Mouse (Mus musculus): Measurements from ENCODE around the gene Upk1b.
A peak's percentile ranks its signal among the peaks of the same experiment; 100 is the strongest.

The Upk1b gene

DNA sequence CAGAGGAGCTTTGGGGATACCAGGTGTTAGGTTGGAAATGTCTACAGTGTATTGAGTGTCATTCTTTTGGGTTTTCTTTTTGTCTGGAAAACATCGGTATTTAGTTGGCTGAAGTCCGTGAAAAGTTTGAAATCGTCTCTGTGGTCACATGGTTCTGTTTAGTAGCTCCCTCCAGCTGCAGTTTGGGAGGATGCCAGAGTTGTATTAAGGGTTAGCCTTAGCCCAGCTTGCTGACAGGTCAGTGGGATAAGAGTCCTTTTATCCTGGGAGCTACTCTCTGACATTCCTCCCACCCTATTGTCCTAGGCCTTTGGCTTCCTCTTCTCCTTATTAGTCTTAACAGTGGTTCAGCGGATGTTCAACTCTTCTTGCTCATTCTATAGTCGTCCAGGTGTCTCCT lies 38.2 kb downstream of the Upk1b start:
- DNase-seq (ENCODE audit: low read depth, low spot score) = no peak

DNA sequence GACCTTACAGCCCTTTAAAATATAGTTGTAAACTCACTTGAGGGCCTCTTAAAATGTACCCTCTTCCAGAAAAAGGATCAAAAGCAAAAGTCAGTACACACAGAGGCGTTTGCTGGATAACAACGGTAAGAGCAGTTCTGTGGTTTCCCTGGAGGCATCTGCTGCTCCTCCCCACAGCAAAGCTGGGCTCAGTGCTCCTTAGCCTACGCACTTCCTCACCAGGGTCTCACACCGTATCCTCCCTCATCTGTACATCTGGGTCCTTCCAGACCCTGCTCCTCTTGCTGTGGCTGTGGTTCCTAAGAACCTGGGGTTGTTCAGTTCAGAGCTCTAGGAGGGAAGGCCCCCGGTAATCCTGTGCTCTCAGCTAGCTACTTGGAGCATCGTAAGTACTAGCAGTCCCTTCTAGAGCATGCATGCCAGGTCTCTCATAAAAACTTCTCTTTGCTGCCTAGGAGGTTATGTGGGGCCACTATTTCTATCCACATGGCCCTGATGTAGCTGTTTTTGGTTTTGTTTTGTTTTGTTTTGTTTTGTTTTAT lies 39.2 kb downstream of the Upk1b start:
- DNase-seq (ENCODE audit: low read depth, low spot score) = no peak

DNA sequence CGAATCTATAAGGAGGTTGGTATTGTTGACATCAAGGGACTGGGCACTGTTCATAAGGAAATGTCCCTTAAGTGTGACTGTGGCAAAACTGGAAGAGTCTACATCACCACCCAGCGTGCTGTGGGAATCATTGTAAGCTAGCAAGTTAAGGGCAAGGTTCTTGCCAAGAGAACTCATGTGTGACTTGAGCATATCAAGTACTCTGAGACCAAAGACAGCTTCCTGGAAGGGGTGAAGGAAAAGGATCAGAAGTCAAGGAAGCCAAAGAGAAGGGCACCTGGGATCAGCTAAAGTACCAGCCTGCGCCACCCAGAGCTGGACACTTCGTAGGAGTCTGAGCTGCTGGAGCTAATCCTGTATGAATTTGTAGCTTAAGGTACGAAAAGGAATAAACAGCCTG lies 39.9 kb downstream of the Upk1b start:
- no peak for DNase-seq (ENCODE audit: low read depth, low spot score)

DNA sequence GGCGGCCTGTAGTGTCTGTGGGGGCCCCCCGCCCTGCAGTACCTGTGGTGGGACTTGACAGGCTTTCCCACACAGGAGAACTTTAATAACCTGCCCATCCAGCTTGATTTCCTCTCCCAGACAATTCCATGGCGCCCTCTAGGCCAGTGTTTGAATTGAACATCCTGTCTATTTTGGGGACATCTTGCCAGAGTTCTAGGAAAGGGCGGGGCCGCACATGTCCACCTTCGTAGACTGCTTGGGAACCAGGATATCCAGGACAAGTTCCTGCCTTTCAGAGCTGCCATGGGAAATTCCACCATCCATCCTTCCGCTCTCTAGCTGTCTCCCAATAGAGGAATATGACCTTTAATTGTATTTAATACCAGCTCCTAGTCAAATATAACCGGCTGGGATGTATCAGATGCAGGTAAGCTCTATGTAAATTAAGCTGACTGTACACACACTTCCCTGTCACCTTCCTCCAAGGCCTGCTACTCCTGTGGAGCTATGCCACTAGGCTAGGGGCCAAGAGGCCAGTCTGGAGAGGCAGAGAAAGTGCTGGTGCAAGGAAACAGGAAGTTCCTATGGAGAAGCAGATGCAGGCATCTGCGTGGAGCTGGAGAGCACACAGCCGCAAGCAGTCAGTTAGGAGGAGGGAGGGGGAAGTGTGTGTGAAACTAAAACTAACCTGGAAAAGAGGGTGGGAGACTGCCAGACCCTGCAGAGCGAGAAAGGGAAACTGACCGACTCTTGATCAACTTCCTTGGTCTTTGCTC lies 41.8 kb downstream of the Upk1b start:
- no peak for DNase-seq (ENCODE audit: low read depth, low spot score)

DNA sequence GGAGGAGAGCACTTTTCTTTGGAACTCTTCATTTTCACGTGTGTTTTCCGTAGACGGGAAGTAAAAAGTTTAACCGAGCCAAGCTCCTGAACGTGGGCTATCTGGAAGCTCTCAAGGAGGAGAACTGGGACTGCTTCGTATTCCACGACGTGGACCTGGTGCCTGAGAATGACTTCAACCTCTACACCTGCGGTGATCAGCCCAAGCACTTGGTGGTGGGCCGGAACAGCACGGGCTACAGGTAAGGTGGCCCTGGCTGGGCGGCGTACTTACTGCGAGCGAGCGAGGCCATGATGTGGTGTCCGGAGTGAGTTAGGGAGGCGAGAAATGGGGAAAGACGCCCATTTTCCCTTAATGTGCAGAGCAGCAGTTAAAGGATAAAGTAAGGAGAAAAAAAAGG lies 42.5 kb downstream of the Upk1b start:
- DNase-seq (ENCODE audit: low read depth, low spot score) = no peak

DNA sequence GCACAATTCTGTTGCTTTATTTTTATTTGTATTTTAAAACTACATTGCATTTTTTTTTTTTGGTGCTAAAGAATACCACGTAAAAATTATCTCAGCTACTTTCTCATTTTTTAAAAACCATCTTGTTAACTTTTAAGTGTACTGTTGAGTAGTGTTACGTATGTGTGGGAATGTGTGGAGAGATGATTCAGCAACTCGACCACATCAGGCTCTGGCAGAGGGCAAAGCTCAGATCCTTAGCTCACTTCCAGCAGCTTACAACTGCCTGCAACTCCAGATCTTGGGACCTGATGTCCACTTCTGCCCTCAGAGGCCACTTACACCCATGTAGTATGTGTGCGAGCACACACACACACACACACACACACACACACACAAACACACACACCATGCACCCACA lies 43.6 kb downstream of the Upk1b start:
- no peak for DNase-seq (ENCODE audit: low read depth, low spot score)

DNA sequence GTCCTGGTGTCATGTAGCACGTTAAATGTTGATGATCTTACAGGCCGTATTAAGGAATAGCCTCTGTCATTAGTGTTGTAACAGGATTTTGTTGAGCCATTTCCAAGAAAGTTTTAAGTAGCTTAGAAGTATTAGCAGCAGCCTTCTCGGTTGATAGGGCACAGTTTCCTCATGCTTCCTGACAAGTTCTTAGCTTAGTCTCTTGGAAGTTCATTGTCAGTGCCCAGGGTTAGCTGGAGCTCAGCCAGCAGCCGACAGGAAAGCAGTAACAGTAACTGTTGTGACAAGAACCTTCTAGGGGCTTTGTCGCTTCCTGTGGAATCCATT lies 44.0 kb downstream of the Upk1b start:
- no peak for DNase-seq (ENCODE audit: low read depth, low spot score)

DNA sequence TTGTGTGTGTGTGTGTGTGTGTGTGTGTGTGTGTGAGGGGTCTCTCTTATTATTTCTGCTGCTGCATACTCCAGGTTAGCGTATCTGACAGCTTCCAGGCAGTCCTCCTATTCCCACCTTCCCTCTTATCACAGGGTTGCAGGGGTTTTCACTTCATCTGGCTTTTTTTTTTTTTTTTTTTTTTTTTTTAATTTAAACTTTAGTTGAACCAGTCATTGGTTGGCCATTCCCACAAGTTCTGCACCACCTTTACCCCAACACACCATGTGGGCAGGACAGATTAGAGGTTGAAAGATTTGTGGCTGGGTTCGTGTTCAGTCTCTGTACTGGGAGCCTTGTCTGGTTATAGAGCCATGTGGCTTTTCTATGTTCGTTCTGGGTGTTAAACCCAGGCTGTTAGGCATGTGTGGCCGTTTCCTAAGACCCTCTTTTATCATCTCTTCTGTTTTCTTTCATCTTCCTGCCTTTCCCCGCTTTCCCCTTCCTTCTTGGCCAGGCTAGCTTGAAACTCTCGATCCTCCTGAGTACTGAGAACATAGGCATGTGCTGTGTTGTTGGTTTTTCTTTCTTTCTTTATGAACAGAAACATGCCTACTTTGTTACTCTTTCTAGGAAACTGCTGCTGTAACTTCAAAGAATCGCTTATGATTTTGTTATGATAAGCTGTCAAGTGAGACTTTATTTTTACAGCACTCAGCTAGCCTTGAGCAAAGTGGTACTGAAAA lies 44.5 kb downstream of the Upk1b start:
- no peak for DNase-seq (ENCODE audit: low read depth, low spot score)

DNA sequence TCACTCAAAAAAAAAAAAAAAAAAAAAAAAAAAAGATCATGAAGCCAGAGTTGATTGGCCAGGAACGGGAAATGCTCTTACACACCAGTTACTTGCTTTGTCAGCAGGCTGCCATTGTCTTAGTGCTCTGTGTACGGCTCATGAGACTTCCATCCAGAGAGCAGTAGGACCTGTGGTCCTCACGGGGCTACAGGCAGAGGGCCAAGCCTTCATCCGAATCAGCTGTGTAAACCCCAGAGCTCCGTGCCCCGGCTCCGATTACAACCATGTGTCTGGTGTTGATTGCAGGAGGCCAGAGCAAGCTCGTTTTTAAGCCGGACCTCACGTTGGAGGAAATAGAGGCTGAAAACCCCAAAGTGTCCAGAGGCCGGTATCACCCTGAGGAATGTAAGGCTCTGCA lies 46.5 kb downstream of the Upk1b start:
- no peak for DNase-seq (ENCODE audit: low read depth, low spot score)

DNA sequence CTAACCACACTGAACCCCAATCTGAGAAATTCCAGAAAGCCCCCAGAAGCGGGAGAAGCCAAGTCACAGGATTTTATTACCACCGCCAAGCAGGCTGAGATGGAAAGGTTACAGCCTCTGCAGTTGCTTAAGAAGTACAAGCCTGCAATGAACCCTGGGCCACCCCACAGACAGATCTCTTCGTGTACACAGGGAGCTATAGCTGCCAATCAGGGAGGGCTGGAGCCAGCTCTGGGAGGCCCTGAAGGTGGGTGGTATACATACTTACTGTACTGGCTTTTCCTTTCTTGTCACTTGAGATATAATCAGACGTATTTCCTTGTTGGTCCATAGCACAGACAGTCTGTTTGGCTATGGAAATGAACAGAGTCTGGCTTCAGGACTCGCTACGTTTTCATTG lies 49.3 kb downstream of the Upk1b start:
- no peak for DNase-seq (ENCODE audit: low read depth, low spot score)

DNA sequence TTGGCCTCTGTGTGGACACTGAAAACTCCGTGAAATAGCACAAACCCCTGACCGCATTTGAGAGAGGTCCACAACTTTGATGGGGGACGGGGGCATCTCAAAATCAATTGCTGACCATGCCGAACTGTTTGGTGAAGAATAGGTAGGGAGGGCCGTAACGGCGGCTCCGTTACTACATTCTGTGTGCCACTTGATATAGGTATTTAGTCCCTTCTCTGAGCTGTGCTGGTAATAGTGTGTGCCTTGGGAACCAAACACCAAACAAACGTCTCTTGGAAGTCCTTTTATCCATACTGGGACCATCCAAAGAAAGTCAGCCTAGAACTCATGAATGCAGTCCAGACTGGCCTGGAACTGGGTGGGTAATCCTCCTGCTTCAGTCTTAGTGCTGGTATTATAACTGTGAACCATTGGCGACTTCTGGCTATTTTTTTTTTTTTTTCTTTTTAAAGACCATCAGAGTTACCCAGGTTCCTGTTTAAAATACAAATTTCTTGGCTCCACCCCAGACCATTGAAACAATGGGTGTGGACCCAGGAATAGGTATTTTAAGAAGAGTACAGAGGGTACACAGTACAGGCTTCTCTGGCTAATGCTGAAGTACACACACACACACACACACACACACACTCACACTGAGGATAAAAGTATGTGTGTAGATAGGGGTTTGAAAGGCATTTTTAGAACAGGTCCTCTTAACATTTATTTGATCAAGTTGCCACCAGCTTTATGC lies 56.0 kb downstream of the Upk1b start:
- no peak for DNase-seq (ENCODE audit: low read depth, low spot score)

DNA sequence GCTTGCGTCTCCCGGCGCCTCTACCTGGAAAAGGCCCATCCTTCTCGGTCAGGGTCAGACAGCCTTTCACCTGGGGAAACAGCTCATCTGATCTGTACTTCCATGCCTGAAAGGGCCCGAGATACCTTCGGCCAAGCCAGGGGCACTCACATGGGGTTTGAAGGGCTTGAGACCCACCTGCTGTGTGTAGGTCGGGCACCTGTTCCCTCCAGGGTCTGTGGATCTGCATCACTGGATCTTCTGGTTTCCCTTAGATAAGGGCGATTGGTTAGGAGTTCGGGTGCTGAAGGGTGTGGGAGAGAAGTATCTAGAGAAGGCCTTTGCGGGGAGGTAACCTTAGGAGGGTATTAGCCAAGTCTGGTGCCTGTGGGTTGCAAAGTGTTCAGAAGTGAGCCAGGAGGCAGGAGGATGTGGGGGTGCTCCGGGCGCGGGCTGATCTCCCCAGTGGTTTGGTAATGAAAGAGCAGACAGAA lies 57.4 kb downstream of the Upk1b start:
- DNase-seq (ENCODE audit: low read depth, low spot score) = peak; percentile 45

DNA sequence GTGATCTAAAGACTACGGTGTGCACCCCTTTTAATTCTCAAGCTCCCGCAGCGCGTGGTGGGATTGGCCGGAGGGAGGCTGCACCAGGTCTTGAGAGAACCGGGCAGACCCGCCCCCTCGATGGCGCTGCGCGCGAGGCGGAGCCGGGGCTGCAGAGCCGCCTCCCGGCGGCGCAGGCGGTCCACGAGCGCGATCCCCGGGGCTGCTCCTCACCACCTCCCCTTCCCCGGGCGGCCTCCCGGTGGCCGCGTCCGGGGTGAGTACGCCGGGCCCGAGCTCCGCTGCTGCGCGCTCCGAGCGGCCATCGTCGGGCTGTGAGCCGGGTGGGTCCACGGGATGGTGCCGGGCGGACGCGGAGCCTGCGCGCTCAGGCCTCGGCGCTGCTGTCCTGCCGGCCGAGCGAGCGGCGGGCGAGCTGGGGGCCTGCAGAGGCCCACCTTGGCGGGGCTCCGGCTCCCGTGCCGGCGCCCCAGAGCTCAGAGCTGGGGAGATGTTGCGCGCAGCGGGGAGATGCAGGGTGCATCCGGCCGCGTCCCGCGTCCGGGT lies 57.9 kb downstream of the Upk1b start, which contains the start of gene B4galt4:
TSS of gene B4galt4 (plus strand) at position 152 of the 546 bp plus-strand sequence.
- DNase-seq (ENCODE audit: low read depth, low spot score) = peak; percentile 74

DNA sequence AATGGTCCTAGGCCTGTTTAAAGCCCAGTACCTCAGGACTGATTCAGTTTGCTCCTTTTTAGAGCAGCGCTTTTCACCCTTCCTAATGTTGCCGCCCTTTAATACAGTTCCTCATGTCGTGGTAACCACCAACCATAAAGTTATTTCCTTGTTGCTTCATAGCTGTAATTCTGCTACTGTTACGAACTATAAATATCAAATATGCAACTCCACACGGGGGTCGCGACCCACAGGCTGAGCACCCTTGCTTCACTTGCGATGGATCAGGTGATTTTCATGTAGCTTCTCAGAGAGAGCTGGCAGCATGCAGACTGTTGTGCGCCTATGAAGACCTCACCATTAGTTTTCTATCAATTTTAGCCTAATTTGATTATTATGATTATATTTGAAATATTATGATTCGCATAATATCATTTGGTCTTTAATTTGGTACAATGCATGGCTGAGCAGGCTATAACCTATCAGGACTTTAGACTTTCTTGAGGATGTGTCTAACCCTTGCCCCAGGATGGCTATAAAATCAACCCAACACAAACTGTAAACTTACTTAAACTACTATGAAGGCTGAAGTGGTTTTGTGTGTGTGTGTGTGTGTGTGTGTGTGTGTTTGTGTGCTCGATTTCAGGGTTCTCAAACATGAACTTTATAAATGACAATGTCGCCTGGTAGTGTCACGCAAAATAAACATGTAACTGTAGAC lies 58.8 kb downstream of the Upk1b start:
- no peak for DNase-seq (ENCODE audit: low read depth, low spot score)

DNA sequence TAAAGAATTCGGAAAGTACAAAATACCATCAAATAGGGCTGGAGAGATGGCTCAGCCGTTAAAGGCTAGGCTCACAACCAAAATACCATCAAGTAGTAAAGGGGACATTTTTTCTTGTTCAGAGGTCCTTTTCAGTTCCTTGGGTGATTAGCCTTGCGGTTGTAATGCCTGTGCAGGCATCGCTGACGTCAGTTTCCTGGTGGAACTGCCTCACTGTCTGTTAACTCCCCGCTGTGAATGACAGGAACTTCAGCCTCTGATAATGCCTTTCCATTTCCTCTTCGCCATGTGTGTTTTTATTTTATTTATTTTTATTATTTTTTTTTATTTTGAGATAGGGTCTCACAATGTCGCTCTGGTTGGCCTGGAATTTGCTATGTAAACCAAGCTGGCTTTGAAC lies 69.2 kb downstream of the Upk1b start:
- DNase-seq (ENCODE audit: low read depth, low spot score) = no peak

DNA sequence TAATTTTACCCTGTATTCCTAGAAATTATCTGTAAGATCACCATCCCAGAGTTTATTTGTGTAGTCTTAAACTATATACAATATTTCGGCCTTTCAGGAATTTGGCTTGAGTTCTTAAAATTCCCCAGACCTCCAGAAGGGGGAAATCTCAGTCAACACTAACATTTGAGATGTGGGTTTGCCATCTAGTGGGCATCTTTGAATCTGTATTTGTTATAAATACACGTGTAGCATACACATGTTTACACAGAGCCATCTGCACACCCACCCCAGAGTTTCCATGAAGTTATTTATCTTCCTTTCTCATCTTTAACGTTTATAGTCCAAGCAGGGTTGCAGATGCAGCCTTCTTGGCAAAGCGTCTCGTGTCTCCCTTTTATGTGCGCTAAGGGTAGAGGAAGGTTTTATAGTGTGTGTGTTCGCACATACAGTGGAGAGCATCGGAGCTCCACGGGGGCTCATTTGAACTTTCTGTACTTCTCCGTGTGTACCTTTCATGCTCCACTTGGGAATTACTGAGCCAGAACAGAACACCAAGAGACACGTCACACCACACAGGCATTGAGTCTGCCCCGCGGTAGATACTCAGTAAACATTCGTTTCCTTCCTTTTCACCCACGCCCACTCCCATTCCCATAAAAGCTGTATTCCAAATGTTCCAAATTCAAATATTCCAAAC lies 70.4 kb downstream of the Upk1b start:
- DNase-seq (ENCODE audit: low read depth, low spot score) = peak; percentile 64

DNA sequence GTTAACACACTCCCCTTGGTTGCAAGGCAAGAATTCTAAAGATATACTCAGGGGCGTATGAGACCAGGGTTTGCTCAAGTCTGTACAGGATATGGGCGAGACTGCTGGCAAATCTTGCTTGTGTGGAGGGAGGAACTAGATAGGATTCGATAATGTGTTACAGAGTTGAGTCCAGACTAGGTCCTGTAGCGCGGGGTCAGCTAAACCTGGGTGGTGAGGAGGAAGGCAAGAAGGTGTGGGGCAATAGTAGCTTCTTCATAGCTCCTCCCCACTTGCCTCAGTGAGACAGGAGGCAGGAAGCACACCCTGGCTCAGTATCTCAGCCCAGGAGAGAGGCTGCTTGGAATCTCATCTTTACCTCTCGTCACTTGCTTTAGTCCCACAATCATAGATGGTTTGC lies 71.0 kb downstream of the Upk1b start:
- no peak for DNase-seq (ENCODE audit: low read depth, low spot score)

DNA sequence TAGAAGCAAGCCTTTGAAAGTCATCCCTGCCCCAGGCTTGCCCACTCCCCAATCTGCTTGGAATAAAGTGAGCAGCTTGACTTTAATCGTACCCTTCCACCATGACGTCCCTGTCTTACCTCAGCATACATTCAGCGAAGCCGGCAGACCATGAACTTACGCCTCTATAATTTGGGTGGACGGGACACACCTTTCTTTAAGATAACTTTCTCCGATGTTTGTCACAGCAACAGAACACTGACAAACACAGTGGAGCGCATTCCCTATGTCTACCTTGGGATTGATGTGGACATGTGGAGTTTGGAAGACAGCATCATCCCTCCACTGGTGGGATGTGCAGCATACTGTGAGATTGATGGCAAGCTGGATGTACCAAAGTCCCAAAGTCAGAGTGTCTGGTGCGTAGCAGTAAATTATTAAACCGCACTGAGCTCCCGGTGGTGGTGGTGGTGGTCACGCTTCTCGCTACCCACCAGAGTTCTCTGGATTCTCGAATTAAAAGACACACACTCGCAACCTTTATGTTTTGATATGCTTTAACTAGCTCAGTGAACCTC lies 71.5 kb downstream of the Upk1b start:
- no peak for DNase-seq (ENCODE audit: low read depth, low spot score)

DNA sequence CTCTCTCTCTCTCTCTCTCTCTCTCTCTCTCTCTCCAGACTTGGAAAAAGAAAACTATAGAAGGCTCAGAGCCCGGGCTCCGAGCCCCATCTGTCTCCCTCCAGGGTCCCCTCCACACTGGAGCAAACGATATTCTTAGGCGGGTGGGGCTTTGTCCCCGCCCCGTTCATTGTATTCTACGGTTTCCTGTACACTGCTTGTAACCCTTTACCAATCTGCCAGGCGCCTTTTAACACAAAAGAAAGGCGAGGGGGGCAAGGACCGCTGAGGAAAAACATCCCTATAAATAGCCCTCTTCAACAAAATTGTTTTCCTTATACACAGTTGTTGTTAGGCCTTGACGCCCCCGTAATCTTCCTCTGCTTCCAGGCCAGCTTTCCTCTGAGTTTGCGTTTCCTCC lies 75.2 kb downstream of the Upk1b start:
- no peak for DNase-seq (ENCODE audit: low read depth, low spot score)

DNA sequence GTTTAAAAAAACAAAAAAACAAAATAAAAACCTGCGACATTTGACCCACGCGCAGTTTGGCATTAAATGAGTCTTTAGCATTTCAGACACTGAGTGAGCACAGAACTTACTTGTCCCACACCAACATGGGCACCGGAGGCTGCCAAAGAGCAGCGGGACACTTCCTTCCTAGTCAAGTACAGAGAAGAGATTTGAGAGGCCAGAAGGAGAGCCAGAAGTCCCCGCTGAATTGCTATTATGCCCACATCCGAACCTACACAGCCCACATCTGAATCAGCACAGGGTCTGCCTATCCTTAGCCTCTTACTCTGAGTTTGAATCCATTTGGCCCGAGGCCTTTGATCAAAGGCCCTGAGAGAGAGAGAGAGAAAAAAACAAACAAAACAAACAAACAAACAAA lies 75.9 kb downstream of the Upk1b start:
- no peak for DNase-seq (ENCODE audit: low read depth, low spot score)

All from forelimb bud, embryonic 11.5 days (tissue).